Mouse (Mus musculus): ENCODE results near the gene Macrod1. TPM values are rescaled to one million over a fixed set of nuclear protein-coding genes. Genes with fewer than 3 reads are reported as not detected.

Gene Macrod1
- total RNA-seq, 2 experiments from 2014 or later, result 240 to 280 TPM

DNA sequence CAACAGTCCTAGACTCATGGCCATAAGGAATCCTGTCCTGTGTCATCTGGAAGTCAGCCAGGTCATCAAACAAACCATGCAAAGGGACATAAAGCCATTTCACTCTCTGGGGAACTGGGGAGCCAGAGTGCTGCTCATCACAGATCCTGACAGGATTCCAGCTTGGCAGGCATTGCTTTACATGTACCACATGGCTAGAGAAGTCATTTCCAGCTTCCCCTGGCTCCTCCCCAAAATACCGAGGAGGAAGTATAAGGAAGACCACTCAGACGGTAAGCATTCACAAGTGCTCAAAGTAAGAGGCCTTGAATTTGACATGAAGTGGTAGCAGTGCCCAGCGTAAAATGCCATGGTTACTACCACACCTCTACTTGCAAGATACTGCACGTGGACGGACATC is 157.9 kb downstream of the Macrod1 start:
- DNase-seq, result no peak
- intact Hi-C loops (cut with DNase I), result no loop called here

DNA sequence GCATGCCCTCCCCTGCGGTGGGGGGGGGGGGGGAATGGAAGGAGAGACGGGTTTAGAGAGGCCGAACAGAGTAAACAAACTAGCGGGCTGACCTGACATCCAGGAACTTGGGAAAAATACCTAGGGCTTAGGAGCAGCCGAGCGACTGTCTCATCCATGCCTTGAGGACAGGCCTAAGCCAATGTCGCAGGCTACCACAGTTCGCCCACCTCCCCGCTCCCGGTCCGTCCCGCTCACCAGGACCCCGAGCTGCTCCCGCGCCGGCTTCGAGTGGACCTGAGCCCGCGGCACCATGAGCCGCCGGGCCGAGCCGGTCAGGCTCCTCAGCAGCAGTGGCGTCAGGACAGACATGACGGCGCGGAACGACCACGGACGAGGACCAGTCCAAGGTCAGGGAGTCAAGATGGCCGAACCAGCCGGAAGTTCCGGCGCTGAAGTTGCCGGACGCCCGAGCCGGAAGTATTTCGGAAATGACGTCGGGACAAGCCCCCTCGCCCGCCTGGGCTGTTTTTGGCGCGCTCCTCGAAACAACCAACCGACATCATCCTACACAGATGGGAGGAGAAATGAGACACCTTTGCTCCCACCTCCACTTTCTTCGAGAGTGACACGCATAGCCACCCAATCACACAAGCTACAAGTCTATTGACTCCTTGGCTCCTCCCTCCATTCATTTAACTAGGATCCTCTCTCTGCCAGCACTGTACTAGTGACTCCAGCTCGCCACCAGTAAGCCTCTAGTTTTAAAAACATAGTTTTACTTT is 160.7 kb downstream of the Macrod1 start, which contains the start of gene Cox8a:
Cox8a (minus strand) TSS at position 455 of the 764 bp plus-strand sequence.
- DNase-seq, result peak; percentile 90 to 94
- intact Hi-C loops (cut with DNase I), result no loop called here

DNA sequence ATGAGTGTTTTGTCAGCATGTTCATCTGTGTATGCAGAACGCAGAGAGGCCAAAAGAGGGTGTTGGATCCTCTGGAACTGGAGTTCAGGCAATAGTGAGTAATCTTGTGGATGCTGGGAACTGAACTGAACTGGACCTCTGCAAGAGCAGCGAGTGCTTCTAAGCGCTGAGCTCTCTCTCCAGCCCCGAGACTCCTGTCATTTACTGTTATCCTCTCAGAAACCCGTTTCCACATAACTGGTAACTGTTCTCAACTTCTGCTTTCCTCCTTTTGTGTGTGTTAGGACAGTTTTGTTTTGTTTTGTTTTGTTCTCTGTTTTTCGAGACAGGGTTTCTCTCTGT is 161.3 kb downstream of the Macrod1 start:
- DNase-seq, result no peak
- intact Hi-C loops (cut with DNase I), result no loop called here

DNA sequence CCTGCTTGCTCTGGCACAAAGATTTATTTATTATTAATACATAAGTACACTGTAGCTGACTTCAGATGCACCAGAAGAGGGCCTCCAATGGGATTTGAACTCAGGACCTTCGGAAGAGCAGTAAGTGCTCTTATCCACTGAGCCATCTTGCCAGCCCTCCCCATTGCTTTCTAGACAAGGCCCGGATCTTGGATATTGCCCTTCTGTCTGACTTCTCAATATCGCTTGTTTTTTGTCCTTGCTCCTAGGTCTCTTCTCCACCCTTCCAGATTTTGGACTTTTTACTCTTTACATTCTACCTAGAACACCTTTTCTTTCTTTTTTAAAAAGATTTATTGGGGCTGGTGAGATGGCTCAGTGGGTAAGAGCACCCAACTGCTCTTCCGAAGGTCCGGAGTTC is 162.1 kb downstream of the Macrod1 start:
- DNase-seq, result no peak
- intact Hi-C loops (cut with DNase I), result no loop called here

DNA sequence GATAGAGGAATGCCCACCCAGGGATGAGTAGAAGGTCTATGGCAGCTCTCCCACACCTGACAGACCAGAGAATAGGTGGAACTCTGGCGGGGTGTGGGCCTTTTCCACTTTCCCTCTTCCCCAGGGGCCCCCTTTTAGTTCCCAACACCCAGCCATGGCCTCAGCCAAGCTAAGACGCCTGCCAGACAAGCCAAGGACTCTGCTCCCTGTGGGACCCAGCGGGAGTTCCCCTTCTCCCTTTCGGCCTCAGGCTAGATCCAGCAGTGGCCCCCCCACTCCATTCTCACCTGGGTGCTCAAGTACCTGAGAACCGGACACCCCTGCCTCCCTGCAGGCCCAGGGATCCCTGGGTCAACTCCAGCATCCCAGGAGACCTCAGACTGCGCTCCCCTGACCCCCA is 165.6 kb downstream of the Macrod1 start:
- intact Hi-C loops (cut with DNase I), result no loop called here
- no peak for DNase-seq

DNA sequence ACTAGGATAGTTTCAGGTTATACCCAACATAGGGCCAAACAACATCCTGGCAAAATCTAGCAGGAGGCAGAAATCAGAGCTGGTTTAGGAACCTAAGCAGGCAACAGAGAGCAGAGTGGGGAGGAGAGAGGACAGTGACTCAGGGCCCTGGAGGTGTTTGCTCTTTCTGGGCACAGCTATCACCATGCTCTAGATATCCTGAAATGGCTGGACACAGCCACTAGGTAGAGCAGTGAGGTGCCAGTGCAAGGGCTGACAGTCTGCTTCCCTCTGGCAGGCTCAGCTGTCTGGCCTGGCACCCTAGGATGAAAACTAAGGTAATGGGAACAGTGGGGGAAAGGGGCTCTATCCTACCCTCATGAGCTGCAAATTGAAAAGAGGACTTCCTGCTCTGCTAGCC is 166.9 kb downstream of the Macrod1 start:
- intact Hi-C loops (cut with DNase I), result no loop called here

DNA sequence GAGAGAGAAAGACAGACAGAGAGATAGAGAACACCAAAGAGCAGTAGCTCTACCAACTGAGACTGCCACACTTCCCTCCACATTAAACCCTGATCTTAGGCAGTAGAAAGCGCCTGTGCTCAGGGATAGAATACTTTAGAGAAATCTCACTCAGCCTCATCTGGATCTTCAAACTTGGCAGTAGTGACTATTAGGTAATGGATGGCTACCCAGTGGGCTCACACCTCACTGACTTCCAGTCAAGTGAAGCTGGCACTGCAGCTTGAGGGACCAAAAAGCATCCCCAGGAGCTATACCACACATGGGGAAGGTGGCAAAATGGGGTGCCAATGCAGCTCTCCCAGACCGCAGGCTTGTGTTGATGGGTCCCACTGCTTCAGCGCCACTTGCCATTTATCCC is 167.6 kb downstream of the Macrod1 start:
- intact Hi-C loops (cut with DNase I), result no loop called here
- DNase-seq, result no peak

More for the DNA sequence above, 166.9 kb downstream of the Macrod1 start:
- DNase-seq, result no peak

DNA sequence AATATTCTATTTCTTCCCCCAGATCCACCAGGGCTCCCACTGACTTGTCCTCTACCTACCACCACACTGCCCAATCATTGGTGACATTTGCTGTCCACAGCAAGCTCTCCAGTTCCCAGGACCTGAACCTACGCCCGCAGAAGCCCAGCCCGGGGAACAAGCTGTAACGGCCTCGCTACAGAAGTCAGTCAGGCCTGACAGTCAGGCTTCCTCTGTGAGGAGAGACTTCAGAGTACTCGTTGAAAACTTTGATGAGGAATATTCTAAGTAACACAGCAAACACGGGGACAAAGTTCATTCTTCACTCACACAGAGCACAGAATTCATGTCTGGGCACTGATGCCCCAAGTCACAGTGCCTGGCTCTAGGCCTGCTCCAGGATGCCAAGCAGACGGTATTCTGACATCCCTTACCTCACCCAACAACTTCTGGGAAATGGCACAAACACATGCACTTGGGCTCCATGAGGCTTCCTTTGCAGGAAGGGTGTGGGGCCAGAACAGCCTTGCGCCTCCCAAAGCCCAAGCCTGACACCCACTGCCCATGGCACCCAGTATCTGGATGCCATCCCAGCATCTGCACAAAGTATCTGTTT is 168.6 kb downstream of the Macrod1 start:
- intact Hi-C loops (cut with DNase I), result no loop called here
- no peak for DNase-seq

DNA sequence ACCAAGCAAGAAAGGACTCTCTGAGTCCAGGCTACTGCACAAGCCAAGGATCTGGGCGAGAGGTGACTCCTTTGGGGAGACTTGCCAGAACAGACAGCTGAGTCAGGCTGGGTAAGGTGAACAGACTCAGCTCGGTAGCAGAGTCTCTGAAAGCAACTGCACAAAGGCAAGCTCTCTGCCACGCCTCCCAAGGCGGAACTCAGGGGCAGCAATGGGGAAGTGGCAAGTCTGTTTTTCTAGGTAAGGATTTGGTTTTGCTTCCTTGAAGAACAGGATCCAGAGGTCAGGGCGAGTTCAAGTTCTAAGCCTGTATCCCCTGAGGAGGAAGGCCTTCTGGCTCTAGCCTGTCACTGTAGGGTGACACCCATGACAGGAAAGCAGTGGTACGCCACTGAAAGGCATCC is 169.9 kb downstream of the Macrod1 start:
- intact Hi-C loops (cut with DNase I), result no loop called here
- DNase-seq, result no peak

DNA sequence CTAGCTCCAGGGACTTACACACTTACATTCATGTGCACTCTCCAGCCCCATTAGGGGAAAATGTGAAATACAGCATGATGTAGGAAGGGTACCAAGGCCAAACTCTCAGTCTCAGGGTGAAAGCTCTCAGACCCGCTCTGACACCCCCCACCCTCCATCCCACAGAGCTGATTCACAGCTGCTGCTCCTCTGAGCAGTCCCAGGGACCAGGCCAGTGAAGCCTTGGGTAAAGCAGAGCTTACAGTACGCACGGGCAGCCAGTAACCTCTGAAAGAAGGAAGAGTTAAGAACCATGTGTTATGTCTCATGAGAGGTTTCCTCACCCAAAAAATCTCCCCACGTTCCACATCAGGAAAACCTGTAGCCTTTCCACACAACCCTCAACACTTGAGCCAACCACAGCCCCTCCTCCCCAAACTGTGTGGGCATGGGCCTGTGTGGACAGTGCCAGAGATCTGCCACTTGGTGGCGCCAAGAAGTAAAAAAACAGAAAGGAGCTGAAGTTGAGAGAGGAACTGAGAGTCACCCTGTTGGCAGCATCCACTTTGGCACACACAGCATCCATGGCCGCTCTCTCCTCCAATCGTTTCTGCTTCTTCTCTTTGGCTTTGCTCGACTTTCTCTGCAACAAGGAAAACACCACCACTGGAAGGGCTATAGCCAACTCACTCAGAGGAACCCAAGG is 178.1 kb downstream of the Macrod1 start:
- intact Hi-C loops (cut with DNase I), result loop anchor here (10.0 kb wide), 1 partner anchor 180 kb away; the partner anchor contains the start of gene 2700081O15Rik
- DNase-seq, result peak; percentile 63 to 71

DNA sequence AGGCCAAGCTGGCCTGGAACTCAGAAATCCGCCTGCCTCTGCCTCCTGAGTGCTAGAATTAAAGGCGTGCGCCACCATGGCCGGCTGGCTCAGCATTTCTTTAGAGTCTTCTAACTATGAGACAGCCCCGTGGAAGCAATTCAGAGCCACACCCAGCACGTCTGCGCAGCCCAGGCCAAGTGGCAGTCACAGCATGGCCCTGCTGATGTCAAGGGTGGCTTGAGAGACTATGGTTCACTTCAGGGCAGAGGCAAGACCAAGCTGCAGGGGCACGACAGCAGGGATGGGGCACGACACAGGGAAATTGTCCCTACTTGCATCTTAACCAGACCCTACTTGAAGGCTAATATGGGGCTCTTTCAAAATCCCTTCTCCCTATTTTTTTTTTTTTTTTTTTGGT is 178.9 kb downstream of the Macrod1 start:
- DNase-seq, result no peak
- intact Hi-C loops (cut with DNase I), result loop anchor here (10.0 kb wide), 1 partner anchor 179 kb away; the partner anchor contains the start of gene 2700081O15Rik

DNA sequence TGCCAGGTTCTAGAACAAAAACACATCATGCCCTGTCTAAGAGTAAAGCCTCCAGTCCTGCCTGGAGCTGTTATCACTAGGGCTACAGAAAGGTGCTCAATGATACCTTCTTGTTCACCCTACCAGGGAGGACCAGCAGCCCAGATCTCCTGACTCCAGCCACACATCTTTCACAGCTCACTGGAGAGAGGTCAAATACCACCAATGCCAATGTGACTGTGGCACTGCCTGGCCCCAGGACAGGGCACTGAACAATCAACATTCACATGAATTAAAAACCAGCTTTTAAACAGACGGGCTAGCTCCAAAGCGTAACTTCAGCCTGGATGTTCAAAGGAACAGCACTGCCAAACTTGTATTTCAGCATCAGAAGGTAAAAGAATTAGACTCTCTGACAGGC is 179.4 kb downstream of the Macrod1 start:
- no peak for DNase-seq
- intact Hi-C loops (cut with DNase I), result loop anchor here (10.0 kb wide), 1 partner anchor 179 kb away; the partner anchor contains the start of gene 2700081O15Rik

DNA sequence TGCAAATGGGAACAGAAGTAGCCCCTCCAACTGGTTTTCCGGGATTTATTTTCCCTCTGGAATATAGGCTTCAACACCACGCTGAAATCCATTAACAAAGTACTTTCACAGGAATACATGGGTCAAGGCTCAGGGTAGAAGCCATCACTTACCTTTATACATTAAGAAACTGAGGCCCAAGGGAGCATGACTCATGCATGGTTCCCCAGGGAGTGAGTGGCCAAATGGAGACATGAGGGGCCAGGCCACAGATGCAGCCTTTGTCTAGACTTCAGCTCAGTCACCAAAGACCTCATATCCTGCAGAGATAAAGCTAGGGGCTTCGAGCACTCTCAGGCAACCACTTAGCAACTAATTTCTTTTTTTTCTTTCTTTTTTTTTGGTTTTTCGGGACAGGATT is 180.1 kb downstream of the Macrod1 start:
- DNase-seq, result no peak
- intact Hi-C loops (cut with DNase I), result loop anchor here (10.0 kb wide), 1 partner anchor 178 kb away; the partner anchor contains the start of gene 2700081O15Rik

DNA sequence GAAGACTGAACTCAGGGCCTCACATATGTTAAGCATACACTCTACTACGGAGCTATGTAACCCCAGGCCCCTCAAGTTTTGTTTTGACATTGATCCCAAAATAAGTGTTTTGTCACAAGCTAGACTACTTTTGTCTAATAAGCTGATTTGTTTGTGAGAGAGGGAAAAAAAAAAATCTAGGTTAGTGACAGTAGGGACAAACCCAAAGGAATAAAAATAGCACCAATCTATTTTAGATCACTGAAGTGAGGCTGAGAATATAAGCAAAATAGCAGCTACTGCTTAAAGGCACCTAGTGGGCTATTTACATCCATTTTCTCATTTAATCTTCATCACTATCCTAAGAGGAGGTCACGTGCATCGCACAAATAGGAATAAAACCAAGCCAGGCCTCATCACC is 183.0 kb downstream of the Macrod1 start:
- no peak for DNase-seq
- intact Hi-C loops (cut with DNase I), result loop anchor here (10.0 kb wide), 1 partner anchor 175 kb away; the partner anchor contains the start of gene 2700081O15Rik

DNA sequence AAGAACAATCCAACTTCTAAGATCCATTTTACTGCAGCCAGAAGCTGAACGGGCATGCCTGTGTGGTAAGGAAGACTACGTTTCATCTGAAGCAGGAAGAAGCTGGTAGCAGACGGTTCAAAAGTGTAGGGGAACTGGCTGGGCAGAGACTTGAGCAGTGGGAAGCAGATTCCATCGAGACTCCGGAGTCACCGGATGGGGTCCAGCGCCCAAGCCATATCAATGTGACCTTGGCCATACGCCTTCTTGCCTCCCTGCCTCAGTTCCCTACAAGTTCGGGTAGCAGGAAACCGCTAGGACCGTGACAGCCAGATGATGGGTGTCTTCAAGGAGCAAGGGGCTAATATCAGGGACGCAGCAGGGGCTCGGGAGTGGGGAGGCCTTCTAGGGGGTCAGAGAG is 183.7 kb downstream of the Macrod1 start:
- intact Hi-C loops (cut with DNase I), result no loop called here
- peak in 1 of 2 experiments; percentile 19 for DNase-seq

DNA sequence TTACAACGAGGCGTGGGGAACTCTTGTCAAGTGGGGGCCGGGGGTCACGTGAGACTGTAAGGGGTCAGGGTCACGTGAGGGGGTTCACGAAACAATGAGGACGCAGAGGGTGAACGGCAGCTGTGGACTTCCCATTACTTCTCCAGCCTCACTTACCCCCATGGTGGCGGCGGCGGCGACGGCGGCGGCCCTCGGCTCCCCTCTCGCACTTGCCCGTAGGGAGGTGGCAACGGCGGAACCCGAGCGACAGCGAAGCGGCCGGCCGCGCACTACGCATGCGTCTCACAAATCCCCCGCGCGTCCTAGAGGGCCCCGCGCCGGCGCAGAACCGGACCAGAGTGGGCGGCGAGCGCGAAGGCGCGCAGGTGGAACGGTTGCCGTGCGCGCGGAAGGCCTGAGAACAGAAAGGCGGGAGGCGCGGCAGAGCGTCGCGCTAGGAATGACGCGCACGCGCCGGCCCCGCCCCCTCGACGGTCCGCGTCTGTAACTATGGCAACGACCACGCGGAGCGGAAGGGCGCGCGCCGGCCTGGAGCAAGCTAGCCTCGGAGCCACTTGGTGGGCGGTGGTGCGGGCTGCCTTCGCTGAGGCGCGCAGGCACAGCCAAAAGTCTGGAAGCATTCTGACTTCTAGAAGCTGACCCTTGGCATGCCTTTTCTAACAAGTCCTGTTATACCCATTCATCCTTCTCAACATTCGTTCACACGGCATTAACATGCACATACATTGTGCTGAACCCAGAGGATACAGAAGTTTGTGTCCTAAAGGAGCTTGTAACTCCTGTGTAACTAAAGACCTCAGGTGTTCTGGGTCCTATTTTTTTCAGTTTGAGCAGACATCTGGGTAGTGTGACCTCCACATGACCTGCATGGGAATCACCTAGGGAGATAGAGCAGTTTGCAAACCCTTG is 184.4 kb downstream of the Macrod1 start, which contains the start of gene Naa40:
Naa40 (minus strand) TSS at position 402 of the 909 bp plus-strand sequence.
- intact Hi-C loops (cut with DNase I), result no loop called here
- DNase-seq, result peak; percentile 82 to 89

DNA sequence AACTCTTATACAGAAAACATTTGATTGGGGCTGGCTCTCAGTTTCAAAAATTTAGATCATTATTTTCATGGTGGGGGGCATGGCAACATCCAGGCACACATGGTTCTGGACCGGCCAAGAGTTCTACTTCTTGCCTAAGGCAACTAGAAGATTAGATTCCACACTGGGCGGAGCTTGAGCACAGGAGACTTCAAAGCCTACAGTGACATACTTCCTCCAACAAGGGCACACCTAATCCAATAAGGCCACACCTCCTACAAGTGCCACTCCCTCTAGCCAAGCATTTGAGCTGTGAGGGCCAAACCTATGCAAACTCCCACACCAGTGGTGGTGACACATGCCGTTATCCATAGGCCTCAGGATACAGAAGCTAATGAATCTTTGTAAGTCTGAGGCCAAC is 189.4 kb downstream of the Macrod1 start:
- intact Hi-C loops (cut with DNase I), result no loop called here
- no peak for DNase-seq
